Mouse (Mus musculus): ENCODE data around the gene Atoh8. TPM values are rescaled to one million over a fixed set of nuclear protein-coding genes. Genes with fewer than 3 reads are reported as not detected.

Gene Atoh8
- polyA plus RNA-seq, 2 experiments = 0.48 to 0.53 TPM

DNA sequence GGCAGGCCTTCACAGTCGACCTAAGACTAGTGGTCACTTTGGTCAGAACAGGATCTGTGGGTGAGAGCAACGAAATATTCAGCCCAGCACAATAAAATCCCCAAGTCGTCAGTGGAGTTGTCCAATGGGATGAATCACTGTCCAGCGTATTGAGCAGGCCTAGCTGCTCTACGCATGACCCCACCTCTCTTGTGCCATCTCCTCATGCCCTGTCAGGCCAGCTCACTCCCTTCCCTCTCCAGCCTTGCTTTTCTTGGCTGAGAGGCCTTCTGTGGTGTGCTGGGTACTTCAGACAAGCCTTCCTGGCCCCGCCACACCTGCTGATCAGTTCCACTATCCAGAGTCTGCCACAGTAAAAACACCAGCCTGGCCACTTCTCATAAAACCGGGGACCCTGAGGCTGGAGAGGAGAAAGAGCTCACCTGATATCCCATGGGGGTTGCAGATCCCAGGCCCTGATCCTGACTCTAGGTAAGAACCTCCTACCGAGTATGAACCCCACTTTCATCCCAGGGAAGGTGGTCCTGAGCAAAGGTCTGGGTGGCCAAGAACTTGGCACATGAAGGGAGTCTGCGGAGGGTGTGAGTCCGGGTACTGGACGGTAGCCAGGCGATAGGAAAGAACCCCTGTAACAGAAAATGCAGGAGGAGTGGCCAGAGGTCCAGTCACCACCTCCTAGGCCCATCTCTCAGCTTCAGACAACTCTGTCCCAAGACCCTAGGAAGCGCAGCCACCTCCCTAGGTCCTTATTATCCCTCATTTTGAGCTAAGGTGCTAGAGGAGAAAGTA, 7.3 kb upstream of the Atoh8 start:
- H3K4me2 ChIP-seq (ENCODE audit: low read depth) = no peak overlapping the region
- H3K9ac ChIP-seq (replicated peaks) = no peak overlapping the region
- no peak for ATAC-seq (ENCODE audit: insufficient read depth)
- no peaks in the 10 kb centered on the region for H3K9me3 ChIP-seq (ENCODE audit: control insufficient read depth, low read length)
- no peak overlapping the region for H3K4me3 ChIP-seq (ENCODE audit: insufficient read depth in 1 of 2, low read depth in 2 of 2, low read length in 2 of 2)
- no peaks in the 10 kb centered on the region for H3K36me3 ChIP-seq (replicated peaks; ENCODE audit: control insufficient read depth, insufficient read depth, low read depth)
- H3K27ac ChIP-seq = no peak overlapping the region
- H3K27me3 ChIP-seq (ENCODE audit: control insufficient read depth, insufficient read depth, low read length) = peaks cover 9% of the 10 kb centered on the region; the same call in 1 of the 2 replicates
- 65% methylated on average over 13 of the region's 13 CpGs for WGBS (ENCODE audit: insufficient replicate concordance)
- TF ChIP-seq CTCF (IDR thresholded peaks at IDR 0.05; ENCODE audit: low read depth) (no peak), EP300 (IDR thresholded peaks at IDR 0.05; ENCODE audit: low read depth) (no peak)
- H3K4me1 ChIP-seq (replicated peaks; ENCODE audit: control insufficient read depth in 2 of 2, insufficient read depth in 2 of 2, low read length in 1 of 2) = no peaks in the 10 kb centered on the region; a peak in 1 of 4 replicates
- DNase-seq (ENCODE audit: low read depth in 3 of 3, low spot score in 3 of 3) = no peak

- peaks cover 12% of the 10 kb centered on the region for H3K27me3 ChIP-seq (ENCODE audit: control insufficient read depth, insufficient read depth, low read length)
- H3K4me1 ChIP-seq (replicated peaks; ENCODE audit: control insufficient read depth in 2 of 2, insufficient read depth in 2 of 2, low read length in 1 of 2) = no peaks in the 10 kb centered on the region; a peak in 1 of 4 replicates
- H3K36me3 ChIP-seq (replicated peaks; ENCODE audit: control insufficient read depth, insufficient read depth, low read depth) = no peaks in the 10 kb centered on the region
- TF ChIP-seq CTCF (IDR thresholded peaks at IDR 0.05; ENCODE audit: low read depth) = no peak
- TF ChIP-seq EP300 (IDR thresholded peaks at IDR 0.05; ENCODE audit: low read depth) = no peak
- DNase-seq (ENCODE audit: low read depth in 3 of 3, low spot score in 3 of 3) (no peak), ATAC-seq (ENCODE audit: insufficient read depth) (no peak)
- no peak overlapping the region for H3K9ac ChIP-seq (replicated peaks)
- H3K4me2 ChIP-seq (ENCODE audit: low read depth) = no peak overlapping the region
- H3K9me3 ChIP-seq (ENCODE audit: control insufficient read depth, low read length) = no peaks in the 10 kb centered on the region
- WGBS (ENCODE audit: insufficient replicate concordance) = 38% methylated on average over 8 of the region's 8 CpGs
- H3K4me3 ChIP-seq (ENCODE audit: insufficient read depth in 1 of 2, low read depth in 2 of 2, low read length in 2 of 2) = no peak overlapping the region
- no peak overlapping the region for H3K27ac ChIP-seq
Measured at GRCm38 (mm10) chr6:72241843-72242154, 6.4 kb upstream of the Atoh8 start.

DNA sequence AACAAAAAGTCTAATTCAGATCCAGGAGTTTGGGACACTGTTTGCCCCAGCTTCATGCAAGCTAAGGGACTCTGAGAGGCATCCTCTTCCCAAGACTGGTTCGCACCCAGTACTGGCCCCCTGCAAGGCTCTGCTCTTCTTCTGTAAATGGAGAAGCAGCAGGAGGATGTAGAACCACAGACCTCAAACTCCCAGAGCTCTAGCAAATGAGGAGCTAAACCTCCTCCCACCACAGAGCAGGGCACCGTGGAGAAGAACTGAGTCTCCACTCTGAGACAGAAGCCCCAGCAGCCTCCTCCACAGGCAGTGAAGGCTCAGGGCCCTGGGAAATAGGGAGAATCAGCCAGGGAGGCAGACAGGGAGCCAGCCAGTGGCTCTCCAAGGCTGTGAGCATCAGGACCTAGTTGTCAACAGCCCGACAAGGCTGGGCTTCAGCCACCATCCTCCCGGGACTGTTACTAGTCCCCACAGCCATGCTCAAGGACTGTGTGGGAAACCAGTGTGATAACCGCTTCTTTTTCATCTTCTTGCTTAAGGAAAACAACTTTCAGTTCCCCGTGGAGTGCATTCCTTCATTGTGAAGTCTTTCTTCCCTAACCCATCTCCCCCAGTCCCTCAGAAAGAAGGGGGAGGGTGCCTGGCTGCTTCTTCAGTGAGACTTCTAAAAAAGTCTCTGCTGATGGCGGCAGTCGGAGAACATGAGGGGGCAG, 5.9 kb upstream of the Atoh8 start:
- Histone ChIP-seq H3K36me3 (replicated peaks; ENCODE audit: control insufficient read depth, insufficient read depth, low read depth) (no peaks in the 10 kb centered on the region), H3K27me3 (ENCODE audit: control insufficient read depth, insufficient read depth, low read length) (peaks cover 17% of the 10 kb centered on the region), H3K9ac (replicated peaks) (no peak overlapping the region), H3K9me3 (ENCODE audit: control insufficient read depth, low read length) (no peaks in the 10 kb centered on the region), H3K27ac (no peak overlapping the region), H3K4me2 (ENCODE audit: low read depth) (no peak overlapping the region), H3K4me1 (replicated peaks; ENCODE audit: control insufficient read depth in 2 of 2, insufficient read depth in 2 of 2, low read length in 1 of 2) (no peaks in the 10 kb centered on the region; a peak in 1 of 4 replicates), H3K4me3 (ENCODE audit: insufficient read depth in 1 of 2, low read depth in 2 of 2, low read length in 2 of 2) (no peak overlapping the region)
- TF ChIP-seq EP300 (IDR thresholded peaks at IDR 0.05; ENCODE audit: low read depth) (no peak), CTCF (IDR thresholded peaks at IDR 0.05; ENCODE audit: low read depth) (no peak)
- ATAC-seq (ENCODE audit: insufficient read depth) (no peak), DNase-seq (ENCODE audit: low read depth in 3 of 3, low spot score in 3 of 3) (no peak)
- 12% methylated on average over 8 of the region's 8 CpGs for WGBS (ENCODE audit: insufficient replicate concordance)

DNA sequence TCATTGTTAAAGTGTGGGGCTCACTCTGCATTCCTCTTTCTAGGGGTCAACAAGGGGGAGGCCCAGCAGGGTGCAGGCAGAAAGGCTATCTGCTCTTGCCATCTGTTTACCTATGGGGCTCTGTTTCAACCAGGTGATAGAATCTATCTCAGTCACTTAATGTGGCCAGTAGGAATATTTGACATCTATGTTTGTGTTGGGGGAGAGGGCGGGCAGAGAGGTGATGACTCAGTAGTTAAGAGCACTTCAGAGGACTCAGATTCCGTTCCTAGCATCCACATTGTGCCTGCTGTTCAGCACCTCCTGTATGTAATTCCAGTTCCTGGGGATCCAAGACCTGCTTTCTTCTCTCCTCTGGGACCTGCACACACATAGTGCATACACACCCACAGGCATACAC, 4.7 kb upstream of the Atoh8 start:
- WGBS (ENCODE audit: insufficient replicate concordance) = 33% methylated on average over 2 of the region's 2 CpGs
- Histone ChIP-seq H3K4me3 (ENCODE audit: insufficient read depth in 1 of 2, low read depth in 2 of 2, low read length in 2 of 2) (no peak overlapping the region), H3K36me3 (replicated peaks; ENCODE audit: control insufficient read depth, insufficient read depth, low read depth) (no peaks in the 10 kb centered on the region), H3K4me1 (replicated peaks; ENCODE audit: control insufficient read depth in 2 of 2, insufficient read depth in 2 of 2, low read length in 1 of 2) (no peaks in the 10 kb centered on the region; a peak in 1 of 4 replicates), H3K27me3 (ENCODE audit: control insufficient read depth, insufficient read depth, low read length) (peaks cover 29% of the 10 kb centered on the region), H3K27ac (no peak overlapping the region), H3K9me3 (ENCODE audit: control insufficient read depth, low read length) (no peaks in the 10 kb centered on the region), H3K9ac (replicated peaks) (no peak overlapping the region), H3K4me2 (ENCODE audit: low read depth) (no peak overlapping the region)
- no peak for DNase-seq (ENCODE audit: low read depth in 3 of 3, low spot score in 3 of 3)
- ATAC-seq (ENCODE audit: insufficient read depth) = no peak
- TF ChIP-seq CTCF (IDR thresholded peaks at IDR 0.05; ENCODE audit: low read depth) (no peak), EP300 (IDR thresholded peaks at IDR 0.05; ENCODE audit: low read depth) (no peak)

DNA sequence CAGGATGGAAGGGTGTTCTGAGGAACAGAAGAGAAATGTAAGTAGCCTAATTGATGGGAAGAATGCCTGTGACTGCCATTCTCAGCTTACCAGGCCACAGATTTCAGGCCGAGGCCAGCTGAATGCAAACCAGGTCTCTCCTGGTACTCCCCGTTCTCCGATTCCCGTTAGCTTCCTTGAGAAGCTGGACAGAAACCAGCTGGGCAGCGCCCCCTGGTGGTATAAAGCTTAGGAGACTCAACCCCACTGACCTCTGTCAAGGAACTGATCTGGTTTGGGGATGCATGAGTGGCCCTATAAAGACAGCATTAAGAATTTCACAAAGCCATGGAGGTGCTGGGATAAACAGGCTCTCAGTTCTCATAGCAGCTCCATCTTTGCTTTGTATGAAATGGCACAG, 1.7 kb upstream of the Atoh8 start:
- WGBS (ENCODE audit: insufficient replicate concordance) = under 1% methylated on average over 5 of the region's 5 CpGs
- no peak overlapping the region for H3K4me3 ChIP-seq (ENCODE audit: insufficient read depth in 1 of 2, low read depth in 2 of 2, low read length in 2 of 2)
- H3K27me3 ChIP-seq (ENCODE audit: control insufficient read depth, insufficient read depth, low read length) = peaks cover 59% of the 10 kb centered on the region

More for the DNA sequence above, 1.7 kb upstream of the Atoh8 start:
- Histone ChIP-seq H3K4me1 (replicated peaks; ENCODE audit: control insufficient read depth in 2 of 2, insufficient read depth in 2 of 2, low read length in 1 of 2) (no peaks in the 10 kb centered on the region), H3K9ac (replicated peaks) (no peak overlapping the region), H3K36me3 (replicated peaks; ENCODE audit: control insufficient read depth, insufficient read depth, low read depth) (no peaks in the 10 kb centered on the region), H3K4me2 (ENCODE audit: low read depth) (no peak overlapping the region), H3K9me3 (ENCODE audit: control insufficient read depth, low read length) (no peaks in the 10 kb centered on the region), H3K27ac (no peak overlapping the region)
- TF ChIP-seq CTCF (IDR thresholded peaks at IDR 0.05; ENCODE audit: low read depth) (peak; percentile 93), EP300 (IDR thresholded peaks at IDR 0.05; ENCODE audit: low read depth) (no peak)
- ATAC-seq (ENCODE audit: insufficient read depth) (no peak), DNase-seq (ENCODE audit: low read depth in 3 of 3, low spot score in 3 of 3) (peak; percentile 52 to 60 (median 59))

All from liver, embryonic 14.5 days (tissue).